Mouse (Mus musculus): ENCODE data around the gene G3bp2.
A peak's percentile ranks its signal among the peaks of the same experiment; 100 is the strongest.

The G3bp2 gene

DNA sequence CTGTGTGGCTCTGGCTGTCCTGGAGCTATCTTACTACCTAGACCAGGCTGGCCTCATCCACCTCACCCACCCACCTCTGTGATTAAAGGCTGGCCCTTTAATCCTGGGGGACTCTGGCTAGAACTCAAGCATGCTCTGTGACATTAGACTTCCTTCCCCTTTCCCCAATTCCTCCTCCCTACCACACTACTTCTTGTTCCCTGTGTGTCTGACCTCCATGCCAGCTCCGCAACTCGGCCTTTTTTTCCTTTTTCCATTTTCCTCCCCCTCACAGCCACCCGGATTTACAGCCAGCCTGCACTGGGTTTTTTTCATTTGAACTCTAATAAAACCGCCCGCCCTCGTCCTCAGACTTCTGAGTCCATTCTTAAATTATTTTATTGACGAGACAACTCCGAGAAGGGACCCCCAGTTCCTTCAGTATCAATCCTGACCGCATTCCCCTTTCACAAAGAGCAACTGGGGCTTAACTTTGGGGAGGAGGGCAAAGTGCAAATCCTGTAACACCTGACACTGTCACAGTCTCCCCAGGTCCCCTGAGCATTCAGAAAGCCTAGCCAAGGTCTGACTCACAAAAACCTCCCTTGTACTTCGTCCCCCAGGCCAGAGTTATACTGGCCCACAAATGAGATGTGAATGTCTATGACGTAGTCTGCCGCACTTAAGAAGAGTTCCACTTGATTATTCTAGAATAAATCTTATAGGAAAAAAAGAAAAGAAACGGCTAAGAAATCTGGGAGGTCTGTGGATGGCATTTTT is 15.0 kb upstream of the G3bp2 start:
- no peak for DNase-seq

DNA sequence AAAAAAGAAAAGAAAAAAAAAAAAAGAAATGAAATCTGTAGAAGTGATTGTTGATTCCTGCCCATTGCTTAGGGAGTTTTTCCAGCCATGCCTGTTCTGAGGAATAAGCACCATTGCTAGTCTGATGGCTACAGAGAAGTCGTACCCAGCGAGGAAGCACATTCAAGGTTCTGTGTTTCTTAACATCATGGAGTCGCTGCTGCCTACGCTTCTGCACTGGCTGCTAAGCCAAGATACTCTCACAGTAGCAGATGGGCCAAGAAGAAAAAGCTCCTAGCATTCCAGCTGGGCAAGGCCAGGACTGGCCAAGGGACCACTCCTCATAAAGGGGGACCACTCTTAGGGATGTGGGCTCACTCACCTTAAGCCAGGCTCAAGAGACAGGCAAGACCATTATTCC is 14.3 kb upstream of the G3bp2 start:
- DNase-seq, result no peak

DNA sequence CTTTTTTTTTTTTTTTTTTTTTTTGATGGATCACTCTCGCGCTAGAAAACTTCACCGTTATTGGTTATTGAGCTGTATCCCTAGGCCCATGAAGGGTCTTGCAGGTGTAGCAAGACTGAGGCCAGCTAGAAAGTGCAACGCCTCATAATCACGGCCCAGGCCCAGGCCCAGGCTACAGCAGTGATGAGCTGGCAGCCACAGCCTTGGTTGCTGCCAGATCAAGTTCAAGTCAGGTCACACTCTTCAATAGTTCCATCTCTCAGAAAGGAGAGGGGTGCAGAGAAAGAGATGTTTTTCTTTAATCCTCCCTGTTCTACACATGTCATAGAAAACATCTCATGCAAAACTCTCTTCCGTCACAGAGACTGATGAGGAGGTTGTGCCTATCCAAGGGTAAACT is 13.3 kb upstream of the G3bp2 start:
- DNase-seq, result no peak

DNA sequence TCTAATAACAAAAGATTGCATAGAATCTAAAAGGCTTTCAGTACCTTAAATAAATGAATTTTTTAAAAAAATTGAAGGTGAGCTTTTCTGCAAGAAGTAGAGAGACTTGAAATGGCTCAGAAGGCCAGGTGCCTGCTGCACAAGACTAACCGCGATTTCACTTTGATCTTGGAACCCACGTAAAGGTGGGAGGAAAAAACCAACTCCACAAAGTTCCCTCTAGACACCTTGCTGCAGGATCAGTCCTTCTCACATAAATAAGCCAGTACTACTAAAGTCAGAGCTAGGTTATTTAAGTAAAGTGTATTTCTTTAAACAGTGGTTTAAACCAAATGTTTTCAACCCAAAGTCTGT is 10.5 kb upstream of the G3bp2 start:
- DNase-seq, result no peak

DNA sequence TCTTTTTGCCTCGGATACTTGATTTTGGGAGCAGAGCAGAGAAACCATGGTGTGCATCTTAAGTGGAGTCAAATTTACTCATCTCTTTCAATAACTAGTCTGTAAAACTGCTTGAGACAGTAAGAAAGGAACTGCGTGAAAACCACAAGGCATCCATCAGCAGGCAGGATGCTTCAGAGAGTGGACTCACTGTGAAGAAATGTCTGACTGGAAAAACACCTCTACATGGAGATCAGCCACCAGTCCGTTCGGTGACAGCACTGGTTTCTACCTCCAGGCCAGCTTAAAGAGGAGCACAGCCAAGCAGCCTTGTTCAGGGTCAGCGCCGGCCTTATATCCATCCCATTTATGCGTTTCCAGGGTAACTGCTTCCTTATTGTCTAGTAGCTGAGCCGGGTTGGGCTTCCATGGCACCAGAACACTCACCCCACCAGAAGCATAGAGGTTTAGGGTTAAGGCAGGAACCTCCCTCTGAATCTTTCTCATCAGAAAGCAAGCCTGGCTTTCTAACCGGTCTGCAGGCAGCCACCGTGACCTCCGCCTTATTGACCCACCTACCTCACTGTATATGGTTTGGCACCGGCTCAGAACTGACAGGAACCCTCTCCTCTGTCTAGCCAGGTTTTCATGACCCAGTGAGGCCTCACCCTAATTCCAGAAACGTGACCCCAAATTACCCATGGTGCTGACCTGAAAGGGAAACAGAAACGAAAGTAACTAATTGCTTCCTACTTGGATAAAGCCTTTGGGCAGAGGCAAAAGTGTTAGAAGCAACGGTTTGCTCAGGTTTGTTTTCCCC is 9.9 kb upstream of the G3bp2 start:
- DNase-seq, result no peak

DNA sequence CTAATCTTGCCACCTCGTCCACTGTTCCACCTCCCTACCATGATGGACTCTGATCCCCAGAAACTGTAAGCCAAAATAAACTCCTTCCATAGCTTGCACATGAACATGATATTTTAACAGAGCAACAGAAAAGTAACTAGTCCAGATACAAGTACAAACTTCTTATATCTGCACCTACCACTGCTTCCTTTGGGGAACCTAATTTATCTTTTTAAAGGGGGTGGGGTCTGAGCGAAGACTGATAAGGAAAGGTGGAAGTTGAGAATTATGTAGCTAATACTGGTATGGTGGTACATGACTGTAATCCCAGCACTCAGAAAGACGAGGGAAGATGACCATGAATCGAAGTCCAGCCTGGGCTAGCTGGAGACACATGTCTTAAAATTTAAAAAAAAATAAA is 4.0 kb upstream of the G3bp2 start:
- no peak for DNase-seq

DNA sequence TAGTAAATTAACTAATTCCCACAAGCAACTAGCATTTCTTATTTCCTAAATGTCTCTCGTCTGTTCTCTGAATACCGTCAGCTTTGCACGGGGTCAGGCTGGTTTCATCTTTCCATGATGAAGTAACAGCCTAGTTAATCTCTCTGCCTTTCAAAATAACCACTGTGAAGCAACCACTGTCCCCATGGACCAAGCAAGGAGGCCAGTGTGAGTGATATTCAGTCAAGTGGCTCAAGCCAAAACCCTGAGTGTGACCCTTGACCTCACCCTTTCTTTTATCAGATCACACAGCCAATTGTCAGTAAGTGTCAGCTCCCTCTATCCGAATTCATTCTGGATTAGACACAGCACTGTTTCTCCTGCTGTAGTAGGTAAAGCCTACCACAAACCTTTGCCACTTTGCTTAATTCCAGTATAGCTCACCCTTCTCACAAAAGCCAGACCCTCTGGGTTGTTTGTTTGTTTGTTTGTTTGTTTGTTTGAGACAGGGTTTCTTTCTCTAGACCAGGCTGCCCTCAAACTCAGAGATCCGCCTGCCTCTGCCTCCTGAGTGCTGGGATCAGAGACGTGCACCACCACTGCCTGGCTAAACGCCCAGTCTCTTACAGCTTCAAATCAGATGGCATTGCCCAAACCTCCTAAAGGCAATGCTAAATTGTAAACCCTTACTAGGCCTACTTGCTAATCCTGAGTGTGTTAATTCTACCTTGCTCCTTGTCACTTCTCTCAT is 2.5 kb upstream of the G3bp2 start:
- no peak for DNase-seq

DNA sequence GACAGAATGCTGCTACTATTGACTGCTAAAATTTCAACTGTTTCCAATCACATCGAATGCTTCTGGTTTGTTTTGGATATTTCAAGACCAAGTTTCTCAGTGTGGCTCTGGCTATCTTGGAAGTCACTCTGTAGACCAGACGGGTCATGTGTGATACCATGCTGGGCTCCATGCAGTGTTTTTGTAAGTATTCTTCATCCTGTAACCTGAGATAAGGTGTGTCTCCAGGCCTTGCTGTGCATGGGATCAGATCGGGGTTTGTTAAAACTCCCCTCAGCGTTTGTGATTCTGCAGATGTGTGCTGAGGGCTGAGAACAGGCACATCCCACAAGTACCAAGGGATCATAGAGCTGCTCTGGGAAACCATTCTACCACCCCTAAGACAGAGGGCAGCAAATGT is 1.7 kb upstream of the G3bp2 start:
- DNase-seq, result no peak

DNA sequence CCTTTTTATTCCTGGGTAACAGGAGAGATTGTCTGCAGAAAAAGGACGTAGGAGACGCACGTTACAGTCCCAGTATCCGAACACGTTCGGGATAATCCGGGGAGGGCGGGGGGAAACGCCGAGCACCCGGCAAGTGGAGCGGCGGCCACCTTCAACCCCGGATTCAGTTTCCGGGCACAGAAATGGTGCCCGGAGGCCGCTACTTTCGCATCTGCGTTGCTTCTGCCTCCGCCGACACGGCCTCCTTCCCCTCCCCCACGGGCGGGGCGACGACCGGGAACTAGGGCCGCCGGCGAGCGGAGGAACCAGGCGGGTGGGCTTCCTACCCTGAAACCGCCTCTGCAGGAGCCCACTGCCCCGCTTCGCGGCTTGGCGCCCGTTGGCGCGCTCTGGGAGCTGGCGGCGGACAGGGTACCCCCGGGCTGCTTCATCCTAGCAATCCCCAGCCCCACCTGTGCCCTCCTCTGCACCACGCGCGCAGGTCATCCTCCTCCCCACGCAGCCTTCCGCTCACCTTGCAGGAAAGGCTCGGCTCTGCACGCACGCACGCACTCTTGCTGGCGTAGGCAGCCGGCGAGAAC is 608 bp downstream of the G3bp2 start:
- DNase-seq, result no peak

DNA sequence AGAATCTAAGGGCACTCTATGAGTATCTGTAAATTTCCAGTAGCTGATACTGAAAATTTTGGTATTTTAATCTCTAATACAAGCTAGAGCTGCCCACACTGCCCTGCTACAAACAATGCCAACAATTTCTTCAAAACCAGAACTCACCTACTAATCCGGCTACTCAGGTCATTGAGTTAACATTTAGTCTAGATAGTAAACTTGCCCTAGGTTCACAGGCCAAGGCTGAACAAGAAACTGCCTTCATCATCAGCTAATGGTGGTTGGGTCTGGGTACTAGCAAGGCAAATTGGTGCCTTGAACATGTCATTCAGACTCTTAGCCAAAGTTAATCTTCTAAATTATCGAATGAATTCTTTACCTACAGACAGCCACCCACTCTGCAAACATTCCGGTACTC is 2.2 kb downstream of the G3bp2 start:
- no peak for DNase-seq

DNA sequence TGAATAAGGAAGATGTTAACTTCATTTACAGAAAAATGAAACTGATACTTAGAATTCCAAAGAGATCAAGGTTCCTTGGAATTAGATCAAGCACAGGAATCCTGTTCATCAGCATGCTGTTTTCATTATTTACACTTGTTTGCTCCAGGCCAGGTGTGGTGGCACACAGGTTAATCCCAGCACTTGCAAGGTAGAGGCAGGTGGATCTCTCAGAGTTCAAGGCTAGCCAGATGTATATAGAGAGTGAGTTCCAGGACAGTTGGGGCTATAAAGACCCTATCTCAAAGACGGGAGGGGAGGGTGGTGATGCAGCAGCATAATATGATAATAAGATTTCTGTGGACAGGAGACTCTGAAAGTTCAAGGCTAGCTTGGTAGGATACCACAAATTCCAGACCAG is 3.1 kb downstream of the G3bp2 start:
- DNase-seq, result no peak

DNA sequence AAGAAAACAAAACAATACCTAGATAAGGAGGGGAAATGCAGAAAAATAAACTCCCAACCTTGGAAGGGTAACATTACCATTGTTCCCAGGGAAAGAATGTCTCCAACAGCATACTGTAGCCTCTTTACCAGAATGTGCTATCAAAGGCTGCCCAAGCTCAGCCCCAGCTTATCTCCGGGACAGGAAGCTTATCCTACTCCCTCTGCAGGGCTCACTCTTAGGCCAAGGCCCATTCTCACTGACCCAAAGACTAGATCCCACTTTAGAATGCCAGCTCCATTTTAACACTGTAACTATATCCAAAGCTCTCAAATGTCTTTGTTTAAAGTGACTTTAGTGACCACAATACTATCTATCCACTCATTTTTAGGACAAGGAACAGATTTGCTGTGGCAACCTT is 4.2 kb downstream of the G3bp2 start:
- no peak for DNase-seq

DNA sequence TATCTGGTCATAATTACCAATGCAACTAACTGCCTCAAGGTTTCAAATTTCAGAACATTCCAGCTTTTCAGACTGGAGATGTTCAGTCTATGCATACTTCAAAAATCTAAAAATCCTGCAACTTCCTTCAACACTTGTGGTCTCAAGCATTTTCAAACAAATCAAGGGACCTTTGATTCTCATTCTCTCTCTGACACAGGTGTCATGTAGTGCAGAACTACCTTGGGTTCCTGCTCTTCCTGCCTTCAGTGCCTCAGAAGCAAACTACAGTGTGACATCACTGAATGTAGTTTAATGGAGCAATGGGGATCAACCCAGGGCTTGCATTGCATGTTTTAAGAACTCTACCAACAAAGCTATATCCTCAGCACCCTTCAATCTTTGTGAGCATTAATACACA is 4.8 kb downstream of the G3bp2 start:
- DNase-seq, result no peak

DNA sequence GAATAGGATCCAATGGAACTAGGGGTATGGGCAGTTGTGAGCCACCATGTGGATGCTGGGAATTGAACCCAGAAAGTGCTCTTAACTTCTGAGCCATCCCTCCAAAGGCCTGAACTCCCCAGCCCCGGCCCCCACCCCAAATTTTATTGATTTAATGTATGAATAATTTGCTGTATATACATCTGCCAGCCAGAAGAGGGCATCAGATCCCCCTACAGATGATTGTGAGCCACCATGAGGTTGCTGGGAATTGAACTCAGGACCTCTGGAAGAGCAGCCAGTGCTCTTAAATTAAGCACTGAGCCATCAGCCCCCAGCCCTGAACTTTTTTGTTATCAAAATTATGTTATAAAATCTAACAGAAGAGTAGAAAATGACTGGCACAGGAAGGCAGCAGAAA is 7.2 kb downstream of the G3bp2 start:
- DNase-seq, result no peak

DNA sequence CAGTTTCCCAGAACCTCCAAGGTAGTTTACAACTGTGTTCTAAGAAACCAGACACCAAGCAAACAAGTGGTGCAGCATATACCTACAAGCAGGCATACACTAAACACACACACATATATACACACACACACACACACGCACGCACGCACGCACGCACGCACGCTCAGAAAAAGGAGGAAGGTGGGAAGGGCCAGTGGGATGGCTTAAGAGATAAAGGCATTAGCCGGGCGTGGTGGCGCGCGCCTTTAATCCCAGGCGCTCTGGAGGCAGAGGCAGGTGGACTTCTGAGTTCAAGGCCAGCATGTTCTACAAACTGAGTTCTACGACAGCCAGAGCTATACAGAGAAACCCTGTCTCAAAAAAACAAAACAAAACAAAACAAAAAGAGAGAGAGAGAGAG is 9.5 kb downstream of the G3bp2 start:
- DNase-seq, result no peak

DNA sequence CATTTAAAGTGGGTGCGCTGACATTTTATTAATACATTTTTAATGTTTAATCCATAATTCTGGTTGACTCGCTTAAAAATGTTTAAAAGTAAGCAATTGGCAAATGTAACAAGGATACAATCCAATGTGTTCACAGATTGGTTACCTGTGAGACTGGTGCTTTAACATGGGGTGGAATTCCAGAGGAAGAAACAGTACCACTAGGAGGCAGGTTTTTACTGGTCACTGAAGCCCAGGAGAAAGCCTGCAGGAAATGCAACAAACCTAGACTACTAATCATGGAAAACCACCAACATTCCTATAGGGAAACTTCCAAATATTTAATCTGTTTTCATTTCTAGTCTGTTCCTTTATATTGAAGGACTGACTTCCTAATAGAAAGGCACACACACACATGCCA is 20.3 kb downstream of the G3bp2 start:
- DNase-seq, result no peak

DNA sequence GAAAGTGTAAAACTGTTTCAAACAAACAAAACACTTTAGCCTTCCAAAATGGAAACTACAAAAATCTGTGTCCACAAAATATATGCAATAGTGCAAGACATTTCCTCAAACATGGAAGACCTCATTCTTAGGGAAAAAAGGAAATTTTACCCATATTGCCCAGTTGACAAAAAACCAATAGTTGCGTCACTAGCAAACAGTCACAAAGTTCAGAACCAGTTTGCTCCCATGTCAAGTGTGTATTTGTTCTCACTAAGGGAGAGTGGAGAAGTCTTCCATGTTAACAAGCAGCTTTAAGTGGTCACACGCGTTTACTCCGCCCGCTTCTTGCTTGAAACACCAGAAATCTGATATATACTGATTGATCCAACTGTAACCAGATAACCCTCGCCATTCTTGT is 30.7 kb downstream of the G3bp2 start:
- no peak for DNase-seq

DNA sequence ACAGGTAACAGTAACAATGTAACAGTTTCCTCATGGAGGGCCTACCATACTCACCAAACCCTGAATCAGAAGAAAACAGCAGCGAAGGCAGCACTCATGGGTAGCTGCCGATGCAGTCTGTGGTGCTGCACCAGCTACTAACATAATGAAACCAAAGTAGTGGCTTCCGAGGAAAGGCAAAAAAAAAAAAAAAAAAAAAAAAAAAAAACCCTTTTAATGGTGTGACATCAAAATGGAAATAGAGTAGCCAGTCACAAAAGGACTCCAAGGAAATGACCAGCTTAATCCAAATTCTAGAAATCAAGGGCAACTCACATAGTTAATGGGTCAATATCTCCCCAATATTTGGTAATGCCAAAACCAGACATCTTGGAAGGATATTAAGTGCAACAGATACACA is 33.1 kb downstream of the G3bp2 start:
- no peak for DNase-seq

DNA sequence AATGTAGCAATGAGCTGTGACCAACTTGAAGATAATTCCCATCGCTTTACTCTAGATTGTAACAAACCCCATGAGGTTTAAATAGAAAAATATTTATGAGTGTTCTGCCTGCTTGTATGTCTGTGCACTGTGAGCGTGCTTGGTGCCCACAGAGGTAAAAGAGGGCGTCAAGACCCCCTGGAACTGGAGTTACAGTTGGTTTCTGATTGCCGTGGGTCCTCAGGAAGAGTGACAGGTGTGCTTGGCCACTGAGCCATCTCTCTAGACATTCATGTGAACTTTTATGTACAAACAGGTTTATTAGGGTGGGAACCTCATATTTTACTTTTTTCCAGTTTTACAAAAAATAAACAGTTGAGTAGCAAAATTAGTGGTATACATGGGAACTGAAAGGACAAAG is 39.7 kb downstream of the G3bp2 start, which contains the start of gene Cdkl2:
Gene Cdkl2, minus strand, starts transcription at position 101 of the 400 bp plus-strand sequence.
- no peak for DNase-seq

DNA sequence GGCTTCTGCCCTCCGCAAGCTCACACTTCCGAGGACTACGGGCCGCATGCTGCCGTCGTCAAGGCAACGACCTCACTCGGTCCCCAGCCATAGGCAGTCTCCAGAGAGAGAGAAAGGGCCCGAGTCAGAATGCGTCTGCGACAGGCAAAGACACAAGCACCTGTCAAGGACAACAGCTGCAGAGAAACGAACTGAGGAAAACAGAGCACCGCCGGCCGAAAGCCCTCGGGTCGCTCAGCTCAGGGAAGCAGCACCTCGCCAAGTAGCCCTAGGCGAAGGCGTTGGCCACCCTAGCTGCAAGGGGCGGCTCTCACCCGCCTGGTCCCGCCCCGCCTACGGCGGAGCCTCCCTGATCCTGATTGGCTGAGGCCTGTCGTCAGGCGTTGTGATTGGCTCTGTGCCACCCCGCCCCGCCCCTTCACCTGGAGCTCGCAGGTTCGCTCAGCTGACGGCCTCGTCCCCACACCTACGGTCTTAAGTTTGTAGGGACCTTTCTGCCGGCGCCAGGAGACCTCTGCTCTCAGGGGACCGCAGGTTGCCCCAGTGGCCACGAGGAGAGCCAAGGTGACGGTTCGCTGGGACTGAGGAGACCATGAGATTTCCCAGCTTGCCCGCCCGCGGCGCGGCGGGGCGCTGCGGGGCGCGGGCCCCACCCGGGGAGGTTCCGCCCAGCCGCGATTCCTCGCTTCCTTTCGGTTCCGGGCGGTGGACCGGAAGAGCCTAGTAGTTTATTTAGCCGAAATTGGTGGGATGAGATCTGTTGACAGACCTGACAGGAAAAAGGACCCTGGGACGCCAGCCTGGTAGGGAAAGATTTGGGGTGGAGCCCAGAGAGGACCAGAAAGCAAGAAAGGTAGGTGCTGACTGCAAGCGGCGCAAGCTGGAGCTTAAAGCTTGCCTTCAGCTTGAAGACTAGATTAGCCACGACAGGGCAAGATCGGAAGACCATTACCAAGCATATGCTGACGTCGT is 40.9 kb downstream of the G3bp2 start:
- DNase-seq, result peak; percentile 98

DNA sequence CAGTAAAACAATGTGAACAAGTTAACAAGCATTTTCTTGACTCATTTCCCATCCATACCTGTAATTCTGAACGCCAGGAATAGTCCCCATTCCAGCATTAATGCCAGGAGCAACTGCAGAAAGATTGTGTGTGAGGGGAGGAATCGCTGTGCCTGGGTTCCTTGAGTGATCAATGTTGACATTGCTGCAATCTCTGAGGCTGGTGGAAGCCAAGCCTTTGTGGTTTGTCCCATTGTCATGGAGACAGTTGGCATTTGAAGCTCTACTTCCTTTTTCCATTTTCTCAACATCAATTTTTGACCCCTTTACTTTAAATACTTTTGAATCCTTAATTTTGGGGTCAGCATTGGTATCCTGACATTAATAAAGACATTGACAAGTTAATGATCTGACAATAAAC is 63.6 kb downstream of the G3bp2 start:
- no peak for DNase-seq

DNA sequence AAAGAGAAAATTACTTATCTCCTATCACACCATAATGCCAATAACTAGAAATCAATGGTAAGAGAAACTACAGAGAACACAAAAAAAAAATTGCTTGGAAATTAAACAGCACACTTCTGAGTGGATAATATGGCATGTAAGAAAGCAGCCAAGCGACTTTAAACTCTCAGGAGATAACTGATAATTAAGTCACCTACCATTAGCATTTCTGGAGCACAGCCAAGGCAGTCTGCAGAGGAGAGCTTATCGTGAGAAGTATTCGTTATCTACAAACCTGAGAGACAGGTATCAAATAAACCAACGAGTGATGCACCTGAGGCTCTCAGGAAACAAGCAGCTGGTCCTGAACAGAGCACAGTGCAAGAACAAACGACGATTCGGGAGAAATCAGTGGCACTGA is 71.8 kb downstream of the G3bp2 start:
- DNase-seq, result no peak

Measured in cerebellum, adult 11 months (tissue).